Mouse (Mus musculus) heart, embryonic 12.5 days (tissue): ENCODE measurements around the gene Clec4b1. TPM values are rescaled to one million over a fixed set of nuclear protein-coding genes. Genes with fewer than 3 reads are reported as not detected.
"Not testable (repeated sequence)": the region's sequence is repeated elsewhere in the genome, so short reads cannot be mapped to it uniquely, and the experiment has no call there.

Experiments used
- ATAC-seq: fragments of 200-750 bp; cut with Nextera tagmentation; 2 replicates; pipeline ENCODE4 v1.8.0; 2017; ENCODE audit warnings: moderate TSS enrichment, moderate library complexity; ENCODE audit not compliant: insufficient number of reproducible peaks, low FRiP score
- H3K27ac ChIP-seq: fragments of 300-500 bp; sonication (generic); 2 replicates; pipeline ENCODE4 v1.5.1; 2016; ENCODE audit warnings: mild to moderate bottlenecking, moderate library complexity; ENCODE audit not compliant: poor library complexity, severe bottlenecking
- H3K27me3 ChIP-seq: fragments of 300-500 bp; sonication (generic); replicated peaks from 2 replicates; pipeline ENCODE4 v1.6.1; 2016; ENCODE audit warnings: mild to moderate bottlenecking, moderate library complexity
- H3K36me3 ChIP-seq: fragments of 300-500 bp; sonication (generic); 2 replicates; pipeline ENCODE4 v1.6.1; 2016; ENCODE audit warnings: mild to moderate bottlenecking, moderate library complexity
- H3K4me1 ChIP-seq: fragments of 300-500 bp; sonication (generic); replicated peaks from 2 replicates; pipeline ENCODE4 v1.6.1; 2016; ENCODE audit warnings: mild to moderate bottlenecking
- H3K4me2 ChIP-seq: fragments of 300-500 bp; sonication (generic); 2 replicates; pipeline ENCODE4 v1.6.1; 2016; ENCODE audit warnings: mild to moderate bottlenecking, moderate library complexity
- H3K4me3 ChIP-seq: fragments of 300-500 bp; sonication (generic); 2 replicates; pipeline ENCODE4 v1.5.1; 2016; ENCODE audit warnings: mild to moderate bottlenecking
- H3K9ac ChIP-seq: fragments of 300-500 bp; sonication (generic); 2 replicates; pipeline ENCODE4 v1.6.1; 2016; ENCODE audit warnings: mild to moderate bottlenecking, moderate library complexity
- H3K9me3 ChIP-seq: fragments of 300-500 bp; sonication (generic); replicated peaks from 2 replicates; pipeline ENCODE4 v1.6.1; 2016; ENCODE audit warnings: mild to moderate bottlenecking, moderate library complexity
- WGBS: fragments of 180-500 bp; shearing (Covaris S2); methylation state at CpG from one replicate; pipeline ENCODE4 v1.1.7; 2016; 5-methylcytosine and 5-hydroxymethylcytosine counted together
- polyA plus RNA-seq: library from polyadenylated mRNA; unstranded; fragments of >200 nt; fragmentation: Nextera tagmentation; extraction: Ambion mirVana; gene quantifications from 2 replicates; pipeline ENCODE4 v1.2.1, GENCODE M21; 2016

Clec4b1 gene
- polyA plus RNA-seq = not detected in 2 replicates

- Histone ChIP-seq H3K27ac (no peak within 1 kb of the TSS), H3K4me1 (no peaks in the 10 kb centered on the region), H3K9me3 (peaks cover 20% of the 10 kb centered on the region), H3K27me3 (no peaks in the 10 kb centered on the region), H3K36me3 (no peaks in the 10 kb centered on the region), H3K4me2 (no peak within 1 kb of the TSS), H3K9ac (no peak within 1 kb of the TSS), H3K4me3 (no peak within 1 kb of the TSS)
- WGBS = 70% methylated on average over 2 of the region's 2 CpGs
- no peak for ATAC-seq
These were observed at the start of gene Clec4b1 for GRCm38 (mm10) chr6:123049742-123050372. Gene Clec4b1, plus strand, starts transcription at chr6:123049962.

DNA sequence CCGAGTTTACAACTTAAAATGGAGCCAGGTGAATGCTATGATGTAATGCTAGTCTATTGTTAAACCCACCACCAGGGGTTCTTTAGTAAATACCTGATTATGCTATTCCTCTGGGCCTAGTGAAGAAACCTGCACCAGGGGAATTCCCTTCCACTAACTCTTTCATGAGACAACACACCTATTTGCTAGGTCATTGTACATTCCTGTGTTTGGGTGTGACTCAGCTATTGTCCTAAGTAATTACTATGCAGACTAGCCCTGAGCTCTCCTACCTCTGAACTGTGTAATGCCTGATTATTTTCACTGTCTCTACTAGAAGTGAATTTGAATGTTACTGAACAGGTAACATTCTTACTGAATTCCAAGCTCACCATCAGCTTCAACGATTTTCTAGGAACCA, 45.1 kb upstream of the Clec4b1 start:
- not testable (repeated sequence) for ATAC-seq
- 68% methylated on average over 2 of the region's 2 CpGs for WGBS

GRCm38 (mm10) chr6:123005591-123005990, 44.2 kb upstream of the Clec4b1 start:
- Histone ChIP-seq H3K4me1 (no peaks in the 10 kb centered on the region), H3K4me2 (no peak overlapping the region), H3K27me3 (no peaks in the 10 kb centered on the region), H3K9ac (no peak overlapping the region), H3K27ac (no peak overlapping the region), H3K4me3 (no peak overlapping the region), H3K36me3 (no peaks in the 10 kb centered on the region), H3K9me3 (peaks cover 5% of the 10 kb centered on the region; the same call in 1 of the 2 replicates)
- no peak for ATAC-seq
- WGBS = 27% methylated on average over 1 of the region's 1 CpGs

More for the DNA sequence above, 45.1 kb upstream of the Clec4b1 start:
- H3K4me1 ChIP-seq, H3K27ac ChIP-seq, H3K9ac ChIP-seq, H3K27me3 ChIP-seq, H3K36me3 ChIP-seq, H3K4me3 ChIP-seq, H3K4me2 ChIP-seq: not testable (repeated sequence)
- H3K9me3 ChIP-seq = peaks cover 13% of the 10 kb centered on the region

DNA sequence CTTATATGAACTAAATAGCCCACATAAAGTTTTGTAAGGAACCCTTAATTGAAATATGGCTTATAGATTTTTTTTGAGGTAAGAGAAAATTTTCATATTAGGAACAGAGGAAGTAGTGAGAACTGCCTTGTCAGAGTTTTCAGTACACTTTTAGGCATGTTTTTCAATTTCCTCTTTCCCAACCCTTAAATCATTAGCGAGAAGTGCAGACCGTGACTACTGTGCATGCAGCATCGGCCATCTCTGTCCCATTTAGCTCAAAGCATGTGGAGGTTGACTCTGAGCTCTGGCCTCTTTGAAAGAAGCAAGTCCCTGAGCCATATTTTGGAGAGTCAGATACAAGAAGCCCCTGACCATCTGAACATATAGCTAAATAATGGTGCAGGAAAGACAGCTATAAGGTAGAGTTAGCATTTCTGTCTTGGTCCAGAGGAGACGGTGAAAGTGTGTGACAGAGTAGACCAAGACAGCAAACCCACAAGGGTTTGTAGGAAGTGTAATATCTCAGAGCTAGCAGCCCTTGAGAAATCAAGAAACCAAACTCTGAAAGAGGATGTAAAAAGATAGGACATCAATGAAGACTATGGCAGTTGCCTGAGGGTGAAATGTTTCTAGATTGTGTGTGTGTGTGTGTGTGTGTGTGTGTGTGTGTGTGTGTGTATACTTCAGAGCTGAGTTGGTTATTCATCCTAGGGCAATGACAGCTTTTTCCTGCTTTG, 45.5 kb downstream of the Clec4b1 start:
- Histone ChIP-seq H3K27ac (no peak overlapping the region), H3K9me3 (peaks cover 7% of the 10 kb centered on the region), H3K4me2 (no peak overlapping the region), H3K36me3 (no peaks in the 10 kb centered on the region), H3K9ac (no peak overlapping the region), H3K4me3 (no peak overlapping the region), H3K27me3 (no peaks in the 10 kb centered on the region), H3K4me1 (no peaks in the 10 kb centered on the region)
- ATAC-seq = no peak
- 78% methylated on average over 4 of the region's 4 CpGs for WGBS

DNA sequence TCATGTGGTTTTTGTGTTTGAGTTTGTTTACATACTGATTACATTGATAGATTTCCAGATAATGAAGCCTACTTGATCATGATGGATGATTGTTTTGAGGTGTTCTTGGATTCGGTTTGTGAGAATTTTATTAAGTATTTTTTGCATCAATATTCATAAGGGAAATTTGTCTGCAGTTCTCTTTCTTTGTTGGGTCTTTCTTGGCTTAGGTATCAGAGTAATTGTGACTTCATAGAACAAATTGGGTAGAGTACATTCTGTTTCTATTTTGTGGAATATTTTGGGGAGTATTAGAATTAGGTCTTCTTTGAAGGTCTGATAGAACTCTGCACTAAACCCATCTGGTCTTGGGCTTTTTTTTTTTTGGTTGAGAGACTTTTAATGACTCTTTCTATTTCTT, 56.4 kb downstream of the Clec4b1 start, which contains the start of gene Clec4a2:
TSS of gene Clec4a2 (plus strand) at position 301 of the 400 bp plus-strand sequence.
- ATAC-seq, H3K9ac ChIP-seq, H3K27me3 ChIP-seq, H3K4me1 ChIP-seq, H3K9me3 ChIP-seq, H3K36me3 ChIP-seq, H3K4me2 ChIP-seq, H3K27ac ChIP-seq, H3K4me3 ChIP-seq: not testable (repeated sequence)
- 48% methylated on average over 1 of the region's 1 CpGs for WGBS

Other genes with a start within 250 kb of the Clec4b1 start
- 26.6 and 27.7 TPM in 2 replicates for gene Slc2a3, start 248.3 kb upstream of the Clec4b1 start, polyA plus RNA-seq
- gene Foxj2, start 230.0 kb upstream of the Clec4b1 start, polyA plus RNA-seq = 7.8 and 8.4 TPM in 2 replicates
- 1.4 and 1.7 TPM in 2 replicates for gene C3ar1, start 193.8 kb upstream of the Clec4b1 start, polyA plus RNA-seq
- 63.0 and 63.4 TPM in 2 replicates for gene Necap1, start 175.5 kb upstream of the Clec4b1 start, polyA plus RNA-seq
- gene Clec4a1, start 128.1 kb upstream of the Clec4b1 start, polyA plus RNA-seq = 0.22 and 0.23 TPM in 2 replicates
- gene Clec4a3, start 97.4 kb upstream of the Clec4b1 start, polyA plus RNA-seq = 0.33 and 0.61 TPM in 2 replicates
- not detected in 2 replicates for gene Clec4a4, start 59.6 kb upstream of the Clec4b1 start, polyA plus RNA-seq
- gene Clec4a2, start 56.5 kb downstream of the Clec4b1 start, polyA plus RNA-seq = 0.28 and 1.4 TPM in 2 replicates
- not detected in 2 replicates for gene Clec4b2, start 122.9 kb downstream of the Clec4b1 start, polyA plus RNA-seq
- gene Clec4n, start 179.9 kb downstream of the Clec4b1 start, polyA plus RNA-seq = 0.20 and 0.22 TPM in 2 replicates
- not detected in 2 replicates for gene Clec4d, start 212.1 kb downstream of the Clec4b1 start, polyA plus RNA-seq
- gene Clec4e, start 239.9 kb downstream of the Clec4b1 start, polyA plus RNA-seq = 0.08 TPM in 2 replicates